Mouse (Mus musculus): ENCODE measurements around the gene Ssc5d. TPM values are rescaled to one million over a fixed set of nuclear protein-coding genes. Genes with fewer than 3 reads are reported as not detected.

Gene Ssc5d
- polyA plus RNA-seq, 1 experiment from 2014 or later = 0.19 TPM

DNA sequence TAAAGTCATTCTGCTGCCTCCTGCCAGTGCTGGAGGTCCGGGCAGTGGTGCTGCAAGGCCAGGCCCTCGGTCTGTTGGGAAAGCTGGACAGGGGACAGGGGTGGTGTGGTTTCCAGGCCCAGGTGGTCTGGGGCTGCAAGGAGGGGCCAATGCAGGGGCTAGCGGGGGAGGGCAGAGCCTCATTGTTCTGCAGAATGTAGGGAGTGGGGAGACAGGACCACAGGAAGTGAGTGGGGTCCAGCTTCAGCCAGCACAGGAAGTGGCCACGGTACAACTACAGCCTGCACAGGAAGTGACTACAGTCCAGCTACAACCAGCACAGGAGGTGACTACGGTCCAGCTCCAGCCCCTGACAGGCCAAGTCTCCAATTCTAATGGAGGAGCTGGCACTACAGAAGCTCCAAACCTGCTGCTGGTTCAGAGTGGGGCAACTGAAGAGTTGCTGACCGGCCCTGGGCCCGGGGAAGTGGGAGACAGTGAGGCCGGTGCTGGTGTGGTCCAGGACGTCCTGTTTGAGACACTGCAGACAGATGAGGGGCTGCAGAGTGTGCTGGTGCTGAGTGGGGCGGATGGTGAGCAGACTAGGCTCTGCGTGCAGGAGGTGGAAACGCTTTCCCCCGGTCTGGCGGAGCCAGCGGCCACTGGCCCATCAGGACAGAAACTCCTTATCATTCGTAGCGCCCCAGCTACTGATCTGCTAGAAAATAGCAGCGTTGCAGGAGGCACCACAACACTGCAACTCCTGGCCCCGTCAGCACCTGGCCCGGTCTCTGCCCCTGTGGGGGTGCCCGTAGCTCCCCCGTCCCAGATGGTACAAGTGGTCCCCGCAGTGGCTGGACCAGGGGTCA is 4.4 kb upstream of the Ssc5d start:
- Histone ChIP-seq H3K4me1 (peaks cover 59% of the 10 kb centered on the region), H3K27ac (peak overlapping the region; percentile 11), H3K9ac (no peak overlapping the region), H3K4me3 (no peak overlapping the region), H3K9me3 (replicated peaks) (no peaks in the 10 kb centered on the region), H3K27me3 (replicated peaks) (peaks cover 49% of the 10 kb centered on the region), H3K36me3 (peaks cover 39% of the 10 kb centered on the region), H3K4me2 (peak overlapping the region; percentile 15)
- 0 out of 2 replicates have a peak, but pooled peaks have one; percentile 17 for ATAC-seq
- WGBS (ENCODE audit: insufficient replicate concordance) = 24% methylated on average over 23 of the region's 23 CpGs

DNA sequence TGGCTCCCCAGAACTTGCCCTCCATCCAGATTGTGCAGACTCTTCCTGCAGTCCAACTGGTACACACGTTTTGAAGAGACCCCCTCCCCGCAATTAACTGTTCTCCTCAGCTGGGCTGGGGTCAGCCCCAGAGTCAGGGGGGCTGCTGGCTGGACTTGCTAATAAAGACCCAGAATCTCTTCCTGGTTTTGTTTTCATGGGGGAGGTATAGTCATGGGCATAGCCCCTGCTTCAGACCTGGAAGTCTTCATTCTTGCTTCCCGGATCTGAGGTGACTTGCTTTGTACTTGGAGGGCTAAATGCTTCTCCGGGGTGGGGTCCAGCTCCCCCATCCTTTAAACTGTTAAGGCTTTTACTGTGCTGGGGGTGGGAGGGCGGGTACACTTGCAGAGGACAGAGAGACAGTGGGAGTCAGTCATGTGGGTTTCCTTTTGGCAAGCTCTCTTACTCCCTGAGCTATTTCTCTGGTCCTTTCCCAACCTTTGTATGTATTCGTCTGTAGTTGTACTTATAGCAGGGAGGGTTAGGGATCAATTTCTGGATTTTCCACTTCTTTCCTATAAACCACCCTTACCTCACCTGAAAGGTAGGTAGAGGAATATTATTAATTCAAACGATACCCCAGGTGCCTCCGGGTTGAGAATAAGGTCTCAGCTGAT is 3.6 kb upstream of the Ssc5d start, which contains the start of gene Nat14:
Gene Nat14, plus strand, starts transcription at position 205 of the 659 bp plus-strand sequence.
- Histone ChIP-seq H3K4me3 (peak within 1 kb of the TSS; percentile 3; the same call in 1 of the 2 replicates), H3K9ac (no peak within 1 kb of the TSS), H3K36me3 (peaks cover 39% of the 10 kb centered on the region), H3K4me2 (peak within 1 kb of the TSS; percentile 56), H3K9me3 (replicated peaks) (no peaks in the 10 kb centered on the region), H3K27me3 (replicated peaks) (peaks cover 56% of the 10 kb centered on the region), H3K4me1 (peaks cover 52% of the 10 kb centered on the region), H3K27ac (peak within 1 kb of the TSS; percentile 11)
- 29% methylated on average over 8 of the region's 8 CpGs for WGBS (ENCODE audit: insufficient replicate concordance)
- ATAC-seq = no peak

DNA sequence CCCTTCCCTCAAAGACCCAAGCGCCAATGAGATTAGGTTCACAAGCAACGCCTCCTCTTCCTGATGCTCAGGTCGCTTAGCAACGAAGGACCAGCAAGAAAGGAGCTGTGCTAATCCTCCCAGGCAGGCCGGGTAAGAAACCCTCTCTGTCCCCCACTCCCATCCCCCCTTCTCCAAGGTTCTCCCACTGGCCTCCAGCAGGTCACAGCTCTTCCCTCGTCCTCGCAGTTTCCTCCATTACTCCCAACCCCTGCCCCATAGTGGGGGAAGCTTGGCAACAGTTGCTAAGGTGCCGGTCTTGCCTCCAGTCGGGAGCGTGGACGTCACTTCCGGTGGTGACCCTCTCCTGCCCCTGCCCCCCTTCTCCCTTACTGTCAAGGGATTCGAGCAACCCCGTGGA is 3.1 kb upstream of the Ssc5d start:
- Histone ChIP-seq H3K27me3 (replicated peaks) (peaks cover 62% of the 10 kb centered on the region), H3K27ac (no peak overlapping the region), H3K36me3 (peaks cover 35% of the 10 kb centered on the region), H3K9me3 (replicated peaks) (no peaks in the 10 kb centered on the region), H3K4me1 (peaks cover 47% of the 10 kb centered on the region), H3K9ac (no peak overlapping the region), H3K4me3 (peak overlapping the region; percentile 3; the same call in 1 of the 2 replicates), H3K4me2 (peak overlapping the region; percentile 56)
- ATAC-seq = no peak
- 3% methylated on average over 14 of the region's 14 CpGs for WGBS (ENCODE audit: insufficient replicate concordance)

DNA sequence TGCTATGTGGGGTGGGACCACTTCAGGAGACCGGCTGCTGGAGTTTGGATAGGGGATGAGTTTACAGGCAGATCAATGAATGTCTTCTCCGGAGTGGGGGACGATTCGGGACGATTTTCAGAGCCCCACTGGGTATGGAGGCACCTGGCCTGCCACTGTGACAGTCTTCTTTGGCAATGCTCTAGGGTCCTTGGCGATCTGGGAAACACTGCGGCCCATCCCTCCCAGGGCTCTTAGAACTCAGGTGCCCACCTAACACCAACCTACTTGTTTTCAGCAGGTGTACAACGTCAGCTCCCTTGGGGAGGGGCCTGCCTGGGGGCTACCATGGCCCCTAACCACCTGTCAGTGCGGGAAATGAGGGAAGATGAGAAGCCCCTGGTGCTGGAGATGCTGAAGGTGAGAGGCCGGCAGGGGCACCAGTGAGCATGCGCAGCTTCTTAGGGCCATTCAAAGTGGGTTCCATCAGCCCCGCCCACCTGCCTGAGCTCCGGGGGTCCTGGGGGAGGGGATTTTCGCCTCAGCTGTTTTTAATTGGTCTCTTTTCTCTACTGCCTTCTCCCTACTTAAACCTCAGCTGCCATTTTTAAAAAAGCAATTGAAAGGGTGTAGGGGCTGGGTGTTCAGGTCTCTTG is 2.5 kb upstream of the Ssc5d start:
- H3K4me3 ChIP-seq = peak overlapping the region; percentile 3; the same call in 1 of the 2 replicates
- H3K9ac ChIP-seq = no peak overlapping the region
- peaks cover 30% of the 10 kb centered on the region for H3K36me3 ChIP-seq
- H3K27ac ChIP-seq = no peak overlapping the region
- no peak for ATAC-seq
- H3K4me2 ChIP-seq = peak overlapping the region; percentile 56
- WGBS (ENCODE audit: insufficient replicate concordance) = 4% methylated on average over 14 of the region's 14 CpGs
- H3K27me3 ChIP-seq (replicated peaks) = peaks cover 66% of the 10 kb centered on the region
- H3K9me3 ChIP-seq (replicated peaks) = no peaks in the 10 kb centered on the region
- H3K4me1 ChIP-seq = peaks cover 47% of the 10 kb centered on the region

DNA sequence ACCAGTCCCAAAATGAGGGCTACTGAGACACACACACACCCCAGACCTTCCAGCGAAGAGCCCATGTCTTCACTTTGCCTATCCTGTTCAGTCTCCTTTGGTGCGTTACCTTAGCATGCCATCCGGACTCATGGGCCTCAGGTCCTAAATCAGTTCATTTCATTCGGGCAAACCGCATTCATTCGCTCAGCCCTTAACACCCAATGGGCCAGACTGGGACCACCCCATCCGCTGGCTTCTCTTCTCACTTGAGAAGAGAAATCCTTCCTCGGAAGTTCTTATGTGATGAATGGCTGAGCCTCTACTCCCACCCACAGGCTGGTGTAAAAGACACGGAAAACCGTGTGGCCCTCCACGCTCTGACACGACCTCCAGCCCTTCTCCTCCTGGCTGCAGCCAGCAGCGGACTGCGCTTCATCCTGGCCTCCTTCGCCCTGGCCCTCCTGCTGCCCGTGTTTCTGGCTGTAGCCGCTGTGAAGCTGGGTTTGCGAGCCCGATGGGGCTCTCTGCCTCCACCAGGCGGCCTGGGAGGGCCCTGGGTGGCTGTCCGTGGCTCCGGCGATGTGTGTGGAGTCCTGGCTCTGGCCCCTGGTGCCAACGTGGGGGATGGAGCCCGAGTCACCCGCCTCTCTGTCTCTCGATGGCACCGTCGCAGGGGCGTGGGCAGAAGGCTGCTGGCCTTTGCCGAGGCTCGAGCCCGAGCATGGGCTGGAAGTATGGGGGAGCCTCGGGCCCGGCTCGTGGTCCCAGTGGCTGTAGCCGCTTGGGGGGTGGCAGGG is 1.8 kb upstream of the Ssc5d start:
- 7% methylated on average over 37 of the region's 37 CpGs for WGBS (ENCODE audit: insufficient replicate concordance)
- peaks cover 70% of the 10 kb centered on the region for H3K27me3 ChIP-seq (replicated peaks)
- H3K27ac ChIP-seq = peak overlapping the region; percentile 12; the same call in 1 of the 2 replicates
- no peaks in the 10 kb centered on the region for H3K9me3 ChIP-seq (replicated peaks)
- no peak for ATAC-seq
- H3K4me1 ChIP-seq = peaks cover 47% of the 10 kb centered on the region
- peak overlapping the region; percentile 56 for H3K4me2 ChIP-seq
- peak overlapping the region; percentile 10; the same call in 1 of the 2 replicates for H3K4me3 ChIP-seq
- peaks cover 23% of the 10 kb centered on the region for H3K36me3 ChIP-seq
- peak overlapping the region; percentile 12; the same call in 1 of the 2 replicates for H3K9ac ChIP-seq

DNA sequence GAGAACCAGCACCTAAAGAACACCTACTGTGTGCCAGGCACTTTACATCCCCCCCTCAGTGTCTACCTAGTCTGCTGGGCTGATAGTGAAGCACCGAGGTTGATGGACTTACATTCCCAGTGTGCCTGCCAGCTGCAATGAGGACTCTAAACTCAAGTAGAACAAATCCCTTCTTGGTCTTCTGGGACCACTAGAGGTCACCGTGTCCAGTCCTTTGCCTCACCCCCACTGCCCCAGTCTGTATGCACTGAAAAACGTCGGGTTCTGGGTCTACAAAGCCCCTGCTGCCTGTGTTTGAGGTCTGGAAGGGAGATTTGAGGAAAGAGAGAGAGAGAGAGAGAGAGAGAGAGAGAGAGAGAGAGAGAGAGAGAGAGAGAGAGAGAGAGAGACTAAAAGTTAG is 1.1 kb upstream of the Ssc5d start:
- H3K36me3 ChIP-seq = peaks cover 16% of the 10 kb centered on the region
- H3K4me2 ChIP-seq = peak overlapping the region; percentile 56; the same call in 1 of the 2 replicates
- H3K27me3 ChIP-seq (replicated peaks) = peaks cover 73% of the 10 kb centered on the region
- 5% methylated on average over 4 of the region's 4 CpGs for WGBS (ENCODE audit: insufficient replicate concordance)
- H3K4me1 ChIP-seq = peaks cover 47% of the 10 kb centered on the region
- H3K4me3 ChIP-seq = no peak overlapping the region
- H3K9me3 ChIP-seq (replicated peaks) = no peaks in the 10 kb centered on the region
- no peak overlapping the region for H3K27ac ChIP-seq
- no peak for ATAC-seq
- peak overlapping the region; percentile 12; the same call in 1 of the 2 replicates for H3K9ac ChIP-seq

DNA sequence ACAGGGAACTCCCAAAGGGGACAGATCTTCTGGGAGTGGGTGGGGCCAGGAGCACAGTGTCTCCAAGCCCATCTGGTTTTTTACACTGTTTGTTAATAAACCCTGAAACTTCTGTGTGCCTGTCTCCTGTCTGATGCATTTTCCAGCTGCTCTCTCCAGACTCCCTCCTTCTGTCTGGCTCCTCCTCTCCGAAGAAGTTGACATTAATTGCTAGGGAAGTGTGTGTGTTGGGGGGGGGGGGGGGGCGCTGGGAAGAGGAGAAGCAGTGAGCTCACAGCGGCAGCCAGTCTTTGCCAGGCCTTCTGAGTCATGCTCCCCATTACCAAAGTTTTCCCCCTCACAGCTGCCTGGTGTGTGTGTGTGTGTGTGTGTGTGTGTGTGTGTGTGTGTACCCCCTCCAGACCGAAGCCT is 689 bp upstream of the Ssc5d start:
- no peaks in the 10 kb centered on the region for H3K9me3 ChIP-seq (replicated peaks)
- H3K27ac ChIP-seq = no peak overlapping the region

DNA sequence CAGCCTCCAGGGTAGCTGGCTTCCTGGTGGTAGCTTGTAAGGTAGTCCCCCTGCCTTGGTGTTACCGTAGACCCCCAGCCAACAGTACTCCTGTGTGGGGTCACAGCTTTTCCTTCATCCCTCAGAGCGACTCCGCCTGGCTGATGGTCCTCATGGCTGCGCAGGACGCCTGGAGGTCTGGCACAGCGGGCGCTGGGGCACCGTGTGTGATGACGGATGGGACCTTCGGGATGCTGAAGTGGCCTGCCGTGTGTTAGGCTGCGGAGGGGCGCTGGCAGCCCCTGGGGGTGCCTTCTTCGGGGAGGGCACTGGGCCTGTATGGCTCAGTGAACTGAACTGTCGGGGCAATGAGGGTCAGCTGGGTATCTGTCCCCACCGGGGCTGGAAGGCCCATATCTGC is 1.3 kb downstream of the Ssc5d start:
- H3K27me3 ChIP-seq (replicated peaks) = peaks cover 68% of the 10 kb centered on the region

More for the DNA sequence above, 689 bp upstream of the Ssc5d start:
- H3K27me3 ChIP-seq (replicated peaks) = peaks cover 73% of the 10 kb centered on the region
- peaks cover 47% of the 10 kb centered on the region for H3K4me1 ChIP-seq
- no peak overlapping the region for H3K4me3 ChIP-seq
- no peak overlapping the region for H3K4me2 ChIP-seq
- ATAC-seq = no peak
- 14% methylated on average over 3 of the region's 4 CpGs for WGBS (ENCODE audit: insufficient replicate concordance)
- no peak overlapping the region for H3K9ac ChIP-seq
- peaks cover 11% of the 10 kb centered on the region for H3K36me3 ChIP-seq

DNA sequence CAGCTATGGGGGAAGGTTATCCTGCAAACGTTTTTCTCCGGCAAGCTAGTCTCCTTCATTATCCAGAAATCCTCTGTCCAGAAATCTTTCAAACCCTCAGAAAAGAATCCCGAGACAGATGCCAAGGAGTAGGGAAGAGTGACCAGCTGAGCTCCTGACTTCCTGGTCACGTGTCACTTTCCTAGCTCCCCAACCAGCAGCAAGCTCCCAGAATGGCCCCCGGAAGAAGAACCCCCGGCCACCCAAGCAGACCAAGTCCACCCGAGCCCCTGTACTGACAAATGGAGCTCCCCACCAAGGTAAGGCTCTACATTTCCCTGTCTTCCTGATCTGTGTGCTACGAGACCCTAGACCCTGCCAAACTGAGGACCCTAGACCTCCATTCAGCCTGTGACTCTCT is 2.1 kb downstream of the Ssc5d start:
- H3K27me3 ChIP-seq (replicated peaks) = peaks cover 59% of the 10 kb centered on the region
- H3K9me3 ChIP-seq (replicated peaks) = no peaks in the 10 kb centered on the region
- peaks cover 27% of the 10 kb centered on the region for H3K4me1 ChIP-seq
- H3K36me3 ChIP-seq = no peaks in the 10 kb centered on the region
- H3K4me2 ChIP-seq = no peak overlapping the region
- no peak overlapping the region for H3K9ac ChIP-seq
- ATAC-seq = no peak
- no peak overlapping the region for H3K27ac ChIP-seq
- WGBS (ENCODE audit: insufficient replicate concordance) = 49% methylated on average over 8 of the region's 8 CpGs
- no peak overlapping the region for H3K4me3 ChIP-seq

More for the DNA sequence above, 1.3 kb downstream of the Ssc5d start:
- ATAC-seq = no peak
- 65% methylated on average over 16 of the region's 16 CpGs for WGBS (ENCODE audit: insufficient replicate concordance)
- no peak overlapping the region for H3K4me3 ChIP-seq
- H3K4me1 ChIP-seq = peaks cover 32% of the 10 kb centered on the region
- no peak overlapping the region for H3K27ac ChIP-seq
- H3K9ac ChIP-seq = no peak overlapping the region
- H3K36me3 ChIP-seq = no peaks in the 10 kb centered on the region
- no peaks in the 10 kb centered on the region for H3K9me3 ChIP-seq (replicated peaks)
- no peak overlapping the region for H3K4me2 ChIP-seq

DNA sequence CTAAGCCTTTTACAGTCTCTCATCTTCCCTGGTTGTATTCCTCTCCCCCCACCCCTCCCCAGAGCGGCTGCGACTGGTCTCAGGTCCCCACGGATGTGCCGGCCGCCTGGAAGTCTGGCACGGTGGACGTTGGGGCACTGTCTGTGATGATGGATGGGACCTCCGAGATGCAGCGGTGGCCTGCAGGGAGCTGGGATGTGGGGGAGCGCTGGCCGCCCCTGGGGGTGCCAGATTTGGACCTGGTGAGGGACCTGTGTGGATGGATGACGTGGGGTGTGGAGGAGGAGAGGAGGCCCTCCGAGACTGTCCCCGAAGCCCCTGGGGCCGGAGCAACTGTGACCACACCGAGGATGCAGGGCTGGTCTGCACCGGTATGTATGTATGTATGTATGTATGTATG is 2.7 kb downstream of the Ssc5d start:
- Histone ChIP-seq H3K9ac (no peak overlapping the region), H3K9me3 (replicated peaks) (no peaks in the 10 kb centered on the region), H3K4me1 (peaks cover 21% of the 10 kb centered on the region), H3K4me2 (no peak overlapping the region), H3K27ac (no peak overlapping the region), H3K36me3 (no peaks in the 10 kb centered on the region), H3K27me3 (replicated peaks) (peaks cover 56% of the 10 kb centered on the region), H3K4me3 (no peak overlapping the region)
- WGBS (ENCODE audit: insufficient replicate concordance) = 67% methylated on average over 17 of the region's 17 CpGs
- no peak for ATAC-seq

DNA sequence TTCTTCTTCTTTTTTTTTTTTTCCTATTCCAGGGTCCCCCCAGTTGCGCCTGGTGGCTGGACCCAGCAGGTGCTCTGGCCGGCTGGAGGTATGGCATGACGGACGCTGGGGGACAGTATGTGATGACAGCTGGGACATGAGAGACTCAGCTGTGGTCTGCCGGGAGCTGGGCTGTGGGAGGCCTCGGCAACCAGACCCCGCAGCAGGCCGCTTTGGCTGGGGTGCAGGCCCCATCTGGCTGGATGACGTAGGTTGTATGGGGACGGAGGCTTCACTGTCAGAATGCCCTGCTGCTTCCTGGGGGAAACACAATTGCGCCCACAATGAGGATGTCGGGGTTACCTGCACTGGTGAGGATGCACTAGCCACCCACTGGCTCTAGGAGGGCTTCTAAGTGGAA is 7.5 kb downstream of the Ssc5d start:
- Histone ChIP-seq H3K9me3 (replicated peaks) (no peaks in the 10 kb centered on the region), H3K27ac (no peak overlapping the region), H3K27me3 (replicated peaks) (peaks cover 13% of the 10 kb centered on the region; the same call in 1 of the 2 replicates), H3K4me2 (no peak overlapping the region), H3K4me1 (no peaks in the 10 kb centered on the region), H3K4me3 (no peak overlapping the region), H3K36me3 (no peaks in the 10 kb centered on the region), H3K9ac (no peak overlapping the region)
- ATAC-seq = no peak
- WGBS (ENCODE audit: insufficient replicate concordance) = 54% methylated on average over 12 of the region's 12 CpGs

All from liver, embryonic 12.5 days (tissue).